Mouse (Mus musculus) cerebellum, adult 2 months (tissue): ENCODE results near the gene 4931406C07Rik. TPM values are rescaled to one million over a fixed set of nuclear protein-coding genes. Genes with fewer than 3 reads are reported as not detected.
"Not testable (repeated sequence)": the region's sequence is repeated elsewhere in the genome, so short reads cannot be mapped to it uniquely, and the experiment has no call there.

Experiments used
- DNase-seq, 2 experiments: peaks; one replicate each; pipeline ENCODE4 v3.0.0; 2021
- H3K27ac ChIP-seq: fragments of 200-500 bp; 2 replicates; pipeline ENCODE4 v1.5.1; 2012; ENCODE audit warnings: low read length, control low read depth, inconsistent platforms; ENCODE audit not compliant: insufficient read depth
- H3K27me3 ChIP-seq: fragments of 200-500 bp; 2 replicates; pipeline ENCODE4 v1.6.1; 2012; ENCODE audit warnings: inconsistent platforms, mild to moderate bottlenecking, low read length, moderate library complexity; ENCODE audit not compliant: control insufficient read depth, insufficient read depth
- H3K4me1 ChIP-seq: fragments of 200-500 bp; 2 replicates; pipeline ENCODE4 v1.6.1; 2011; ENCODE audit warnings: low read length; ENCODE audit not compliant: control insufficient read depth, insufficient read depth
- H3K4me3 ChIP-seq: fragments of 200-500 bp; replicated peaks from 2 replicates; pipeline ENCODE3; 2011; ENCODE audit warnings: mild to moderate bottlenecking, low read depth, low read length, control low read depth; ENCODE audit not compliant: insufficient read depth
- CTCF ChIP-seq: fragments of 200-500 bp; IDR thresholded peaks from 2 replicates; pipeline ENCODE4 v1.5.1; 2011; ENCODE audit warnings: low read depth, mild to moderate bottlenecking, control low read depth, low read length, moderate library complexity, borderline replicate concordance; ENCODE audit not compliant: insufficient read depth
- POLR2A ChIP-seq: fragments of 200-500 bp; IDR thresholded peaks from 2 replicates; pipeline ENCODE4 v1.6.1; 2011; ENCODE audit warnings: low read length, control low read depth, borderline replicate concordance; ENCODE audit not compliant: insufficient read depth
- WGBS: fragments of 180-500 bp; shearing (Covaris S2); methylation state at CpG from one replicate; pipeline ENCODE4 v1.1.7; 2018; 5-methylcytosine and 5-hydroxymethylcytosine counted together
- polyA plus RNA-seq: library from polyadenylated mRNA; depleted of rRNA; stranded (reverse); fragments of >200 nt; gene quantifications from 2 replicates; pipeline ENCODE4 v1.2.3, GENCODE M21; 2012; rRNA removed

The 4931406C07Rik gene
- polyA plus RNA-seq, result 18.4 and 20.5 TPM in 2 replicates

- peak within 1 kb of the TSS; percentile 97 for H3K4me3 ChIP-seq
- peak within 1 kb of the TSS; percentile 71 for H3K27ac ChIP-seq
- WGBS, result under 1% methylated on average over 35 of the region's 35 CpGs
- no peaks in the 10 kb centered on the region for H3K27me3 ChIP-seq
- no peak for DNase-seq
- no peaks in the 10 kb centered on the region for H3K4me1 ChIP-seq
- no peak for TF ChIP-seq POLR2A
- no peak for TF ChIP-seq CTCF
These were observed at the start of gene 4931406C07Rik for GRCm38 (mm10) chr9:15306398-15307119. 4931406C07Rik (minus strand) TSS chr9:15306448.

- H3K27ac ChIP-seq, result no peak overlapping the region
- 31% methylated on average over 2 of the region's 2 CpGs for WGBS
- H3K27me3 ChIP-seq, result no peaks in the 10 kb centered on the region
- DNase-seq, result no peak
- no peaks in the 10 kb centered on the region for H3K4me1 ChIP-seq
- no peak overlapping the region for H3K4me3 ChIP-seq
- TF ChIP-seq POLR2A (no peak), CTCF (no peak)
These were observed 43.7 kb upstream of the 4931406C07Rik start for GRCm38 (mm10) chr9:15349925-15350324.

DNA sequence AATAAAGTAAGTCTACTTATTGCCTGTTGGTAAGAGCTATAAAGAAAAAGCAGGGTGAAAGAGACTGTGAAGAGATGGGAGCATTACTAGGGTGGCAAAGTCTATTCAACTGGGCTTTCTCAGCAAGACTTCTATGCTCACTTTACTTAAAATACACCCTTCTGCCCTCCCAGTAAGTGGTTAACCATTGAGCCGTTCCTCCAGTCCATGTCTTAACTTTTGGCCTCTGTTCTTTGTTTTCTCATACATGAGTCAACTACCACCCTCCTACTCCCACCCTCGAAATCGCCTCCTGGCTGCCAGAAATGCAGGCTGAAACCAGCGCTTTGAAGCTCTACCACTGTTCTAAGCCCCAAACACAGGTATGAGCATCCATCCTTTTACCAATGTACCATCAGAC lies 31.5 kb upstream of the 4931406C07Rik start:
- H3K4me3 ChIP-seq, result no peak overlapping the region
- no peak overlapping the region for H3K27ac ChIP-seq
- TF ChIP-seq POLR2A, result no peak
- no peak for TF ChIP-seq CTCF
- H3K4me1 ChIP-seq, result no peaks in the 10 kb centered on the region
- no peak for DNase-seq
- H3K27me3 ChIP-seq, result no peaks in the 10 kb centered on the region
- 86% methylated on average over 4 of the region's 4 CpGs for WGBS

DNA sequence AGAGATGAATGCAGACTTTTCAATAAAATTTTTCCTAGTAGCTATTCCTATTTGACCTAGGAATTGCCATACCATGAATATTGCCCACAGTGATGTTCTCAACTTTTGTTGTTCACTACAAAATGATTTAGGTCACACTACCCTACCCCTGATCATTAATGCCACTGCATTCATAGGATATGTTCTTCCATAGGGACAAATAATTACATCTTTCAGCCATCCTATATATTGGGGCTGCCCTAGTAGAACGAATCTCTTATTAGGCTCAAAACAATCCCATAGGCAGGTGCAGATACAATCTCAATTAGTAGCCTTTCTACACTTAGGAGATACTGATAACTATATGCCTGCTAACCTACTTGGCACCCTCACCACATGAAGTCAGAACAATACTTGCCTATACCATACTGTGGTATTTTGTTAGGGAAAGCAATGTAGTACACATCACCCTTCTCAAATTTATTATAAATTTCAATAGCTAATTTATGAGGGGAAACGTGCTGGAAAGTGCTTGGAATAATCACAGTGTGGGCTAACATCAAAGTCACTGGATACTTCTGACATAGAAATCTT lies 12.0 kb upstream of the 4931406C07Rik start:
- no peak for DNase-seq
- Histone ChIP-seq H3K4me1 (no peaks in the 10 kb centered on the region), H3K27me3 (no peaks in the 10 kb centered on the region), H3K4me3 (no peak overlapping the region), H3K27ac (no peak overlapping the region)
- TF ChIP-seq CTCF, result no peak
- 82% methylated on average over 2 of the region's 2 CpGs for WGBS

DNA sequence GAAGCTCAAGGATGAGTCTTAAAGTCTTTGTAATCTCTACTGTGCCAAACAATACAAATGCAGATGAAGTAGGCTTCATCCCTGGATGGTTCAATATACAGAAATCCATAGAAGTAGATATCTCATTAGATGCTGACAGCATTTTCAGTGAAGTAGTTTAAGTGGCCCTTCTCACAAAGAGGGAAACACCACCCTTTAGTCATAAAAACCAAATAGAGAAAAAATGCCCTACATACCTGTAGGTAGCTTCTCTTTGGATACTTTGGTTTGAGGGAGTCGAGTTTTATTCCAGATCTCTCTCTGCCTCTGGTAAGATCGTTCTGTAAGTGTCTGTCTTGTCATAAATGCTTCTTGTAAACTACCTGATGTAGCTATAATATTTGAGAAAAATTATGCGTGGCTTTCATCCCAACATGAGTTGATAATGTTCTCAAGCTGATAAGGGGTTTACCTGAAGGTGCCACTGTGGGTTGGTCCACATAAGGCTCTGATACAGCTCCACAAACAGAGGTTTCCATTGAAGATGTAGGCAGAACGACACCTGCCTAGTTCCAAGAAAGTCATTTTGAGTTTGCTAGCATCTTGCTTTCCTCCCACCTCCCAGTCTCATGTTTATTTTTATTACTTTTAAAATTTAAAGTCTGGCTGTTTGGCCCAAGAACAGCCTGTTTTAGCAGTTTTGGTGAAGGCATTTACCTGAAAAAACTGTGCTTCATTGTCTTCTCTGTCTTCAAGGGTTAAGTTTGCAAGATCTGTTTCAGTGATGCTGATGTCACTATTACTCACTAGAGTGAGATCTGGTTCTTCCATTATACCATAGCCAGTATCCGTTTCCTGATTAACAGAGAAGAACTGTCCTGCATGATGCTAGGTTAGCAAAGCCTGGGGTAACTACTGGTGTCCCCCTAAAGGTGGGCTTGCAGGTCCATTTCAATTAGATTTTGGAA lies 11.2 kb upstream of the 4931406C07Rik start:
- Histone ChIP-seq H3K4me3 (no peak overlapping the region), H3K27ac (no peak overlapping the region), H3K4me1 (no peaks in the 10 kb centered on the region), H3K27me3 (no peaks in the 10 kb centered on the region)
- DNase-seq, result no peak
- TF ChIP-seq CTCF (no peak), POLR2A (no peak)
- WGBS, result 66% methylated on average over 5 of the region's 5 CpGs

GRCm38 (mm10) chr9:15316296-15316695 lies 10.0 kb upstream of the 4931406C07Rik start:
- DNase-seq, H3K27me3 ChIP-seq, H3K27ac ChIP-seq, H3K4me3 ChIP-seq, H3K4me1 ChIP-seq: not testable (repeated sequence)
- WGBS, result 90% methylated on average over 2 of the region's 2 CpGs

DNA sequence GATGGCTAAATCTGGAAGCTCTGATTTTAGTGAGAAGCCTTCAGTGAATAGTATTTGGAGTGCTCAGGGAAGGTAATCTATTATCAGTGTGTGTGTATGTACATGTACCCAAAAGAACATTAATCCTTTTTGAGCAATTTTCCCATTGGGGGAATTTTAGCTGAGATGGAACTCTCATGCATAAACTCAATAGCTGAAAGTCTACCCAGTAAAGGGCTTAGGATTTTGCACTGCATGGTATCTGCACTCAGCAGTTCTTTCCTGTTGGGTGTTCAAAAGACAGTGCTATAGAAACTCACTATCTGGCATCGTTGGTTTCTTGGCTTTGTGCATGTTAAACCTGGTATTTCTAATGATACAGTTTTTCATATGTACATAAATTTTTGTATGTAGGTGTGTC lies 8.4 kb upstream of the 4931406C07Rik start:
- Histone ChIP-seq H3K4me1 (no peaks in the 10 kb centered on the region), H3K4me3 (no peak overlapping the region), H3K27ac (no peak overlapping the region), H3K27me3 (no peaks in the 10 kb centered on the region)
- no peak for DNase-seq
- TF ChIP-seq CTCF, result no peak
- TF ChIP-seq POLR2A, result no peak
- WGBS, result 98% methylated on average over 1 of the region's 1 CpGs
